Mouse (Mus musculus): ENCODE data around the gene 1110008L16Rik. TPM values are rescaled to one million over a fixed set of nuclear protein-coding genes. Genes with fewer than 3 reads are reported as not detected.
"Not testable (repeated sequence)": the region's sequence is repeated elsewhere in the genome, so short reads cannot be mapped to it uniquely, and the experiment has no call there.

Gene 1110008L16Rik
- polyA plus RNA-seq, 1 experiment from 2014 or later = 7.4 TPM

DNA sequence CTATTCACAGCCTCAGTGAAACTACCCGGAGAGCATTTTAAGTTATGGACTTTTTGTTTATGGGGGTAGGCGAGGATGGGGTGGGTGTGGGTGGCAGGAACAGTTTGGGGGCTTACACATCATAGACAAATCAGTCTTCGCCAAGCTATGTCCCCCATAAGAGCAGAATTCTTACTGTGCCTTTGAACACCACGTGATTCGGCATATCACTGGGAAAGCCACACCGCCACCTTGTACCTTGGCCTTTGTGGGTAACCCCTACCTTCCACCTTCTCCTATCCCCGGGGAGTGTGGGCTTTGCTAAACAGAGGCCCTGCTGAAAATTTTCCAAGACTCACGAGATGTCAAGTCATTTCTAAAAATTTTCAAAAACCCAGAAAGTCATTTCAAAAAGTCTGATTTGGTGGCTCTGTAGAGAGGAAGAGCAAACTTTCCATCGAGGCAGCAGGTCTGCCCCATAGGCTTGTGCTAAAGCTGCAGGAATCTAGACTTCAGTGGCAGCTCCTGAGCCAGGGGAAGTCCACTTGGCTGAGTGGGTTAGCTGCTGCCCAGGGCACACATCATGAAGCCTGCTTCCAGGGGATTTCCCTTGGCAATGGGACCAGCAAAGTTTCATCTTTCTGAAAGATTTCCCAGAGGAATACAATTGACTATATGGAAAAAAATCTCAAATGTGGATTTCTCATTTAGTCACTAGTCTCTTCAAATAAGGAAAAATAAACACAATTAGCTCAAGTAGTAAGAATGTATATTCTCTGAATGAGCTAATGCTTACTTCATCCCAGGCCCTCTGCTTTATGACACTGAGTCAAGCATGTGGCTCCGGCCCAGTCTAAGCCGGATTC, 93.6 kb downstream of the 1110008L16Rik start:
- Histone ChIP-seq H3K27ac (no peak overlapping the region), H3K79me2 (ENCODE audit: inconsistent target) (no peaks in the 10 kb centered on the region), H3K36me3 (ENCODE audit: inconsistent target) (no peaks in the 10 kb centered on the region), H3K4me3 (ENCODE audit: inconsistent target) (no peak overlapping the region)
- 88% methylated on average over 11 of the region's 11 CpGs for WGBS (ENCODE audit: missing documents)

DNA sequence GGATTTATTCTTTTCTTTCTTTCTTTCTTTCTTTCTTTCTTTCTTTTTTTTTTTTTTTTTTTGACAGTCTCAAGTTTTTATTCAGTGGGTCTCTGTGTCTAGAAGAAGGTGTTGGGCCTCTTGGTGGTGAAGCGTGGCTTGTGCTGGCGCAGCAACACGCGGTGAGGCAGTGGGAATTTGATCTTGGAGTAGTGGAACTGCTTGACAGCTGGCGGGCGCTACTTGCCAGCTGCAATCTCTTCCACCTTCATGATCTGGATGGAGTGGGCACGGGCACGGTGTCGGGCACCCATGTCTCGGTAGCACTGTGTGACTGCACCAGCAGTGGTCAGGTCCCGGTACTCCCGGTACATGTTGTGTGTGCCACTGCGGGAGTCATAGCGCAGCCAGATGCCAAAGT, 96.2 kb downstream of the 1110008L16Rik start:
- 96% methylated on average over 14 of the region's 14 CpGs for WGBS (ENCODE audit: missing documents)

DNA sequence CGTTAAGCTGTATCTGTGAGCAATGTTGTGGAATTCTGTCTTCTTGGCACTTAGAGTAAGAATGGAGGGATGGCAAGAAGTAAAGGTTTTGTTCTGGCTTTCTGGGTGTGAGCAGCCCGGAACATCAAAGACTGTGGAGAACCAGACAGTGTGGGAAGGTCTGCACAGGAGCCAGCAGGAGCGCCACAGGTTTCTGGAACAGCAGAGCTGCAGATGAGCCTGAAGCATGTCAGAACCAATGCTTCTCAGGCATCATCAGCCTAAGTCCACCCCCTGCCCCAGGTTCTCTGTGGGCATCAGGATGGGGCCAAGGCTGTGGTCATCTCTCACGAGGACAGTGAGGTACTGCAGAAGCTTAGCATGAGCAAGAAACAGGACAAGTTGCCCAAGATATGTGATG, 97.2 kb downstream of the 1110008L16Rik start:
- no peaks in the 10 kb centered on the region for H3K36me3 ChIP-seq (ENCODE audit: inconsistent target)
- H3K79me2 ChIP-seq (ENCODE audit: inconsistent target) = peaks cover 29% of the 10 kb centered on the region
- no peak overlapping the region for H3K4me3 ChIP-seq (ENCODE audit: inconsistent target)
- H3K27ac ChIP-seq = no peak overlapping the region
- WGBS (ENCODE audit: missing documents) = 91% methylated on average over 4 of the region's 4 CpGs

More for the DNA sequence above, 96.2 kb downstream of the 1110008L16Rik start:
- H3K27ac ChIP-seq; H3K4me3 ChIP-seq (ENCODE audit: inconsistent target); H3K36me3 ChIP-seq (ENCODE audit: inconsistent target): not testable (repeated sequence)
- peaks cover 19% of the 10 kb centered on the region for H3K79me2 ChIP-seq (ENCODE audit: inconsistent target)

DNA sequence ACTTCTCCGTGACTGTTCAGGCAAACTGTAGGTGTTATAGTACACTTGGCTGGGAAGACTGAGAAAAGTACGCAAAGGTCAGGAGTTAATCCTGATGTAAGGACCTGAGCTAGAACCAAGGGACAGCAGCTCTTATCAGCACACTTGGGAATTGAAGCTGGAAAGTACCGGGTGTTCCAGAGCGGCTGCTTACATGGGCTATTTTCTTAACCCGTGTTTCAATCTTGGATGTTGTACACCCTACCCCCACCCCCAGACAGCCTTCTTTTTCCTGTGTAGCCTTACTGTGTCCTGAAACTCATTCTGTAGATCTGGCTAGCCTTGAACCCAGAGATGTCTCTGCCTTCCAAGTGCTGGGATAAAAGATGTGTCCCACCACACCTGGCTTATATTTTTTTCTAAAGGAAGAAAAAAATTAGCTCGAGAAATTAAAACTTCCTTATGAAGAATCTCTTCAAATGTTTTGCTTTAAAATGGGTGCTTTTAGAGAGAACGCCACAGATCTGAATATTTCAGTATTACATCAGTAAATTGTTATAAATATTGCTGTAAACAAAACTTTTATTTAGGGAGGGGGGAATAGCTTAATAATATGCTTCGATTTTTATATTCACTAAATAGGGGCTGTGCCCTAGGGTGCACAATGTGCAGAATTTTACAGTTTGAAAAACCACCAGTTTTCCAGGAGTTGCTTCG, 98.3 kb downstream of the 1110008L16Rik start:
- 74% methylated on average over 9 of the region's 9 CpGs for WGBS (ENCODE audit: missing documents)
- no peaks in the 10 kb centered on the region for H3K36me3 ChIP-seq (ENCODE audit: inconsistent target)
- peak overlapping the region; percentile 90 for H3K27ac ChIP-seq
- peaks cover 40% of the 10 kb centered on the region for H3K79me2 ChIP-seq (ENCODE audit: inconsistent target)
- H3K4me3 ChIP-seq (ENCODE audit: inconsistent target) = peak overlapping the region; percentile 20

DNA sequence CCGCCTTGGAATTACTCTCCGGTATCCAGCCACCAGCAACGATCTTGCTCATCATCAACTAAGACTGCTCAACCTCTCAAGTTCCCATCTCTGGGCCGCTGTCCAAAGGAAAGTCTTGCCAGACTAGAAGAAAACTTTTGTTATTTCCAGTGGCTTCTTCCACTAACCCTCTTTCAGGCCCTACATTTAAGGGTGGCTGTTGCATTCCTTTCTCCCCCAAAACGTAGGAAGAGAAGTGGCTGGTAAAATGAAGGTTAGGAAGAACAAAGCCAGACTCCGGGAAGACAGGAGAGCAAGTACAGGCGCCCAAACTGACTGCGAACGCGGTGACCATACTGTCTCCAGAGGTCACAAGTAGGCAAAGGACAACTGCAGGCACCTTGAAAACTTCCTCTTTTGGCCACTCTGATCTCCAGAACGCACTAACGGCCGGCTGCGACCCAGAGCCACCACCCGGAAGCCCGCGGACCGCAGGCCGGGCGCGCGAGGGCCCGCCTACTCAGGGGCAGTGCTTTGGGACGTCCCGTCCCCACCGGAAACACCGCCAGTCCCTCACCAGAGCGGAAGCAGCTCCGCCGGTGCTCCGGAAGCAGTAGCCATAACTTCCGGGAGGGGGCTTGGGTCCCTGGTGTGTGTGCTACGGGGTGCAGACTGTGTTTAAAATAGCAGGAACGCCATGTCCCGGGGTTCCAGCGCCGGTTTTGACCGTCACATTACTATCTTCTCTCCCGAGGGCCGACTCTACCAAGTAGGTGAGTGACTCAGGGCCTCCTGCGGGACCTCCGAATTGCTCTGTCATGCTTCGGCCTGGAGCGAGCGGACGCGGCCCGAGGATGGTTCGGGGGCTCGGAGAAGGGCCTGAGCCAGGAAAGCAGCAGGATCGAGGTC, 99.1 kb downstream of the 1110008L16Rik start:
- Histone ChIP-seq H3K79me2 (ENCODE audit: inconsistent target) (peaks cover 48% of the 10 kb centered on the region), H3K4me3 (ENCODE audit: inconsistent target) (peak overlapping the region; percentile 90), H3K36me3 (ENCODE audit: inconsistent target) (no peaks in the 10 kb centered on the region), H3K27ac (peak overlapping the region; percentile 90)
- WGBS (ENCODE audit: missing documents) = 2% methylated on average over 51 of the region's 51 CpGs

DNA sequence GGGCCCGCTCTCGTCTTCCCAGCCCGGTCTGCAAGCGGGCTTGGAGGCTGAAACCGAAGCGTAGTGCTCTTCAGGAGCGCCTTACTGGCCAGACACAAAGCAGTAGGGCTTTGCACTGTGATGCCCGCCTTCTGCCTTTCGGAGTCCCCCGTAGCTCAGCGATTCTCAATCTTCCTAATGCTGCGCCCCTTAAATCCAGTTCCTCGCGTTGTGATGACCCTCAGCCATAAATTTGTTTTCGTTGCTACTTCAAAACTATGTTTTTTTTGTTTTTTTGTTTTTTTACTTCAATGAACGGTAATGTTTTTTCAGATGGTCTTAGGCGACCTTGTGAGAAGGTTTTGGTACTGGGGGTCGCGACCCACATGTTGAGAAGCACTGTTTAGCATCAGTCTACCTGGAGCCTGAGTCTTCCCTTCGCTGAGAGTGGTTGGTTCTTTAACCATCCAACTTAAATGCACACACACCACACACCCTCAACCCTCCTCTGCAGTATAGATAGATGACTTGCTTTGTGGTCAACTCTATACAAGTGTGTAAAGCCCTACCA, 99.8 kb downstream of the 1110008L16Rik start:
- H3K4me3 ChIP-seq (ENCODE audit: inconsistent target) = peak overlapping the region; percentile 90
- H3K79me2 ChIP-seq (ENCODE audit: inconsistent target) = peaks cover 55% of the 10 kb centered on the region
- H3K27ac ChIP-seq = peak overlapping the region; percentile 73
- H3K36me3 ChIP-seq (ENCODE audit: inconsistent target) = no peaks in the 10 kb centered on the region
- 3% methylated on average over 13 of the region's 20 CpGs for WGBS (ENCODE audit: missing documents)

DNA sequence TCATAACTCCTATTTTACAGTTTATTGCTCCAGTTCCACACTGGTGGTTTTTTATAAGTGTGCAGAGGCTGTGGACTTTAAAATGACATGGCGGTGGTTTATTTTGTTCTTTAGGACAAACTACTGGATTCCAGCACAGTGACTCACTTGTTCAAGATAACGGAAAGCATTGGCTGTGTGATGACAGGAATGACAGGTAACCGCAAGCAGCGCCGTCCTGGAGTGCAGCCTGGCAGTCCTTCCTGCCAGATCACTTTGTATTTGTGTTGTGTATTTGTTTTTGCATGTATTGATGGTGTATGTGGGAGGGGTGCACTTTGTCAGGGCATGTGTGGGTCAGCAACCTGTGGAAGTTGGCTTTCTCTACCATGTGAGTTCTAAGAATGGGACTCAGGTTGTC, 108.5 kb downstream of the 1110008L16Rik start:
- peaks cover 39% of the 10 kb centered on the region for H3K36me3 ChIP-seq (ENCODE audit: inconsistent target)
- WGBS (ENCODE audit: missing documents) = 96% methylated on average over 5 of the region's 5 CpGs
- no peak overlapping the region for H3K27ac ChIP-seq
- H3K79me2 ChIP-seq (ENCODE audit: inconsistent target) = peaks cover 68% of the 10 kb centered on the region
- no peak overlapping the region for H3K4me3 ChIP-seq (ENCODE audit: inconsistent target)

DNA sequence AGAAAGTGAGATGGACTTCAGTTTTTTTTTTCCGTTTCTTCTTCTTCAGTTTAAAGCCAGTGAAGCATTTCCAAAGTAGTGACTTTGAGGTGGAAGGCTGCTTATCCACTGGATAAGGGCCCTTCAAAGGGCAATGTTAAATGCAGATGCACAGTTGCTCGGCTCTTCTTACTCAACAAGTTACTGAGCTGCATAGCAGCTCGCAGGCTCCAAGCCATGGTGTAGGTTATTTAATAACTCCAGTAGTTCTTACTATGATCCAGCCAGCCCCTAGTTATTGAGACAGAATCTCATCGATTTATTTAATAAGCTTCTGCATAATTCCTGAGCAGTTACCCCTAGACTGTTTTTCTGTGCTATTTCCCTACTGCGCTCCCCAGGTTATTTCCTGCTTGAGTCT, 115.9 kb downstream of the 1110008L16Rik start:
- H3K36me3 ChIP-seq (ENCODE audit: inconsistent target) = peaks cover 48% of the 10 kb centered on the region
- no peak overlapping the region for H3K27ac ChIP-seq
- H3K79me2 ChIP-seq (ENCODE audit: inconsistent target) = no peaks in the 10 kb centered on the region
- 91% methylated on average over 4 of the region's 5 CpGs for WGBS (ENCODE audit: missing documents)
- no peak overlapping the region for H3K4me3 ChIP-seq (ENCODE audit: inconsistent target)

DNA sequence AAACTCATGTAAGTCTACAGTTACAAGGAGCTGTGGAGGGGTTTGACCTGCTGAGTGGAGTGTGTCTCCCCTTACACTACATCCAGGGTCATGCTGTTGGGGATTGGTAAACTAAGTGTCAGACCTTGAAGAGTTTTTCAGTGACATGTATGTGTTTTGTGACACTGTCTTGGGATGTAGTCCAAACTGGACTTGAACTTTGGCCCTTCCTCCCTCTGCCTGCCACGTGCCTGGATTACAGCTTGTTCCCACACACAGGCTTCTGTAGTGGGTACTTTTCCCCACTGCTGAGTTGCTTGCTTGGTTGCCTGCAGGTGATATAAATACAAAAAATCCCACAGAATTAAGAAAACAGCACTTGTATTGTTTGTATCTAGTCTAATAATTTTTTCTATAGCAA, 116.4 kb downstream of the 1110008L16Rik start:
- WGBS (ENCODE audit: missing documents) = 89% methylated on average over 1 of the region's 1 CpGs
- peaks cover 47% of the 10 kb centered on the region for H3K36me3 ChIP-seq (ENCODE audit: inconsistent target)
- no peak overlapping the region for H3K27ac ChIP-seq
- no peaks in the 10 kb centered on the region for H3K79me2 ChIP-seq (ENCODE audit: inconsistent target)
- no peak overlapping the region for H3K4me3 ChIP-seq (ENCODE audit: inconsistent target)

DNA sequence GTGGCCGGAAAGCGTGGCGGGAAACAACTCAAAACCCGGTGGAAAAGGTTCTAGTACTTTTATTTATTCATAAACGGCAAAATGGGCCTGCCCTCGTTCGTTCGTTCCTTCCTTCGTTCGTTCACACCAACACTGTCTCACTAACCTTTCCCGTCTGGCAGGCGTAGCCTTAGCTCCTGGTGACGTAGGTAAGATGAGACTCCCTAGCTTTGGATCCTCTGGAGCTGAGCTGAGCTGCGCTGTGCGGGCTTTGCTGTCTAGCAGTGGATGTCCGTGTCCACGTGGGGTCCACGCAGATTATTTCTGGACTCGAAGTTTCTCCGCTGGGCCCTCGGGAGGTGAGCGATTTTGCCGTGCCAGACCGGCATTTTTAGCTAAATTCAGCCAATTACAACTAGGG, 120.8 kb downstream of the 1110008L16Rik start:
- Histone ChIP-seq H3K36me3 (ENCODE audit: inconsistent target) (peaks cover 20% of the 10 kb centered on the region; the same call in 1 of the 2 replicates), H3K4me3 (ENCODE audit: inconsistent target) (no peak overlapping the region), H3K79me2 (ENCODE audit: inconsistent target) (no peaks in the 10 kb centered on the region), H3K27ac (no peak overlapping the region)
- 95% methylated on average over 24 of the region's 24 CpGs for WGBS (ENCODE audit: missing documents)

DNA sequence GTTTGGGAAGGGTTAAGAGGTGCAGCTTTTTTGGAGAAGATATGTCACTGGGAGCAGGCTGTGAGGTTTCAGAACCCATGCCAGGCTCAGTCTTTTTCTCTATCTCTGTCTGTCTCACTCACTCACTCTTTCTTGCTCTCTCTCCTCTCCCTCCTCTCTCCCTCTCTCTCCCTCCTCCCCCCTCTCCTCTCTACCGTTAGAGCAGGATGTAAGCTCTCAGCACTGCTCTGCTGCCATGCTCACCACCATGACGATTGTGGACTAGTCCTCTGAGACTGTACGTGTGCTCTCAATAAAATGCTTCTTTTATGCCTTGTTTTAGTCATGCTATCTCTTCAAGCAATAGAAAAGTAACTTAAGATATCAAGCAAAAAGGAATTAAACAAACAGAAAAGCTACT, 122.7 kb downstream of the 1110008L16Rik start:
- WGBS (ENCODE audit: missing documents) = 37% methylated on average over 3 of the region's 3 CpGs
- Histone ChIP-seq H3K36me3 (ENCODE audit: inconsistent target) (peaks cover 16% of the 10 kb centered on the region; the same call in 1 of the 2 replicates), H3K79me2 (ENCODE audit: inconsistent target) (no peaks in the 10 kb centered on the region), H3K4me3 (ENCODE audit: inconsistent target) (no peak overlapping the region), H3K27ac (no peak overlapping the region)

DNA sequence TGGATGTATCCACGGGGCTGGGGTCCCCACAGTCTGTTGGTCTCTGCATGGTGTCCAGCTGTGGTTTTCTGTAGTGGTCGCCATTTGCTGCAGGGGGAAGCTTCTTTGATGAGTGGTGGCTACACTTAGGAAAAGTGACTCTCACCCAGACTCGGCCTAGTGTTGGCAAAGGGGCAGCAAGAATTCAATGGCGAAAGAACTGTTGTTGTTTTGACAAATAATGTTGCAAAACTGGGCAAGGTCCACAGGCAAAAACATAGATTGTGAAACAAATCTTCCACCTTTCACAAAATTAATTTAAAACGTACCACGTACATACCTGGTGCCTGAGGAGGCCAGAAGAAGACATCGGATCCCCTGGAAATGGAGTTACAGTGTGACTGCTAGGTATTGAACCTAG, 126.9 kb downstream of the 1110008L16Rik start:
- Histone ChIP-seq H3K36me3 (ENCODE audit: inconsistent target) (no peaks in the 10 kb centered on the region), H3K4me3 (ENCODE audit: inconsistent target) (no peak overlapping the region), H3K27ac (no peak overlapping the region), H3K79me2 (ENCODE audit: inconsistent target) (no peaks in the 10 kb centered on the region)
- 90% methylated on average over 7 of the region's 7 CpGs for WGBS (ENCODE audit: missing documents)

DNA sequence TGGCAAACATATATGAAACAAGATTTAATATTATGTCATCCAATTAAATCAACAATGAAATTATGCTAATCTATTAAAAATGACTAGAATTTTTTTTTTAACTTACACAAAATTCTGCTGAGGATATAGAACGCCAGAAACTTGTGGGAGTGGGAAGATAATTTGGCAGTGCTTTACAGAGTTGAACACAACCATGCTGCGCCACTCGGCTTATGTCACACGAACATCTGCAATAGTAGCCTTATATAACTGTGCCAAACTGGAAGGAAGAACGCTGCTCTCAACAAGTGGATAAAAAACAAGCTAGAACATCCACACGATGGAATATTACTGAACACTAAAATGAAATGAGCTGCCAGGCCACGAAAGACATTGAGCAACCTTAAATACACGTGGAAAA, 129.8 kb downstream of the 1110008L16Rik start:
- H3K79me2 ChIP-seq (ENCODE audit: inconsistent target) = no peaks in the 10 kb centered on the region
- WGBS (ENCODE audit: missing documents) = 78% methylated on average over 8 of the region's 8 CpGs
- H3K27ac ChIP-seq = no peak overlapping the region
- H3K4me3 ChIP-seq (ENCODE audit: inconsistent target) = no peak overlapping the region
- H3K36me3 ChIP-seq (ENCODE audit: inconsistent target) = no peaks in the 10 kb centered on the region

DNA sequence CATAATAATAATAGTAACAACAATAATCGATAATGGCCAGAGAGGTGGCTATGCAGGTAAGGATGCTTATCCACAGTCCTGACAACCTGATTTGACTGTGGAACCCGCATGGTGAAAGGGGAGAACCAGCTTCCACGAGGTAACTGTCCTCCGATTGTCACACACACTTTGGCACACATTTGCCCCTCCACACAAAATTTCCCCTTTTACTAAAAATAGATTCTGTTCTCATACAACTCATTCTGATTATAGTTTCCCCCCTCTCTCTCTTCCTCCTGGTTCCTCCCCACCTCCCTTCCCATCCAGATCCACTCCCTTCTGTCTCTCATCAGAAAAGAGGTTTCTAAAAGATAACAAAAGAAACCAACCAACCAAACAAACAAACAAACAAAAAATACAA, 130.6 kb downstream of the 1110008L16Rik start:
- Histone ChIP-seq H3K79me2 (ENCODE audit: inconsistent target) (no peaks in the 10 kb centered on the region), H3K4me3 (ENCODE audit: inconsistent target) (no peak overlapping the region), H3K27ac (no peak overlapping the region), H3K36me3 (ENCODE audit: inconsistent target) (no peaks in the 10 kb centered on the region)
- WGBS (ENCODE audit: missing documents) = 56% methylated on average over 4 of the region's 4 CpGs
